Mouse (Mus musculus): Measurements from ENCODE around the gene St7.

GRCm38 (mm10) chr6:17947130-17947831 is 254.5 kb downstream of the St7 start:
- no peak for TF ChIP-seq POLR2A (IDR thresholded peaks at IDR 0.05; ENCODE audit: low read depth, low read length)
- no peak for TF ChIP-seq CTCF (conservative IDR thresholded peaks at IDR 0.05; ENCODE audit: insufficient read depth, insufficient read length, low read depth, low read length)

Measured in kidney, adult 2 months (tissue).